Mouse (Mus musculus) NIH3T3 (cell line): ENCODE data around the gene Cbx4.
"Not testable (repeated sequence)": the region's sequence is repeated elsewhere in the genome, so short reads cannot be mapped to it uniquely, and the experiment has no call there.

Source experiments
- DNase-seq: peaks from one replicate; pipeline ENCODE4 v3.0.0-alpha.2; 2012; ENCODE audit warnings: low read depth

Cbx4 gene

GRCm38 (mm10) chr11:119109415-119110071 is 23.5 kb upstream of the Cbx4 start:
- no peak for DNase-seq

GRCm38 (mm10) chr11:119108573-119109263 is 22.7 kb upstream of the Cbx4 start:
- DNase-seq: no peak

GRCm38 (mm10) chr11:119106289-119106688 is 20.3 kb upstream of the Cbx4 start:
- no peak for DNase-seq

- DNase-seq: no peak
These were observed 19.7 kb upstream of the Cbx4 start for GRCm38 (mm10) chr11:119105748-119106147.

GRCm38 (mm10) chr11:119105071-119105609 is 19.1 kb upstream of the Cbx4 start:
- DNase-seq: no peak

GRCm38 (mm10) chr11:119103991-119104390 is 18.0 kb upstream of the Cbx4 start:
- no peak for DNase-seq

GRCm38 (mm10) chr11:119100355-119100754 is 14.3 kb upstream of the Cbx4 start:
- not testable (repeated sequence) for DNase-seq

- DNase-seq: no peak
These were observed 12.2 kb upstream of the Cbx4 start for GRCm38 (mm10) chr11:119098202-119098601.

- DNase-seq: no peak
These were observed 9.4 kb upstream of the Cbx4 start for GRCm38 (mm10) chr11:119095441-119095840.

GRCm38 (mm10) chr11:119093322-119093721 is 7.3 kb upstream of the Cbx4 start:
- no peak for DNase-seq

- no peak for DNase-seq
These were observed 6.3 kb upstream of the Cbx4 start for GRCm38 (mm10) chr11:119092286-119092685.

GRCm38 (mm10) chr11:119091598-119091991 is 5.6 kb upstream of the Cbx4 start:
- peak; percentile 79 for DNase-seq

- DNase-seq: peak; percentile 91
These were observed 5.1 kb upstream of the Cbx4 start for GRCm38 (mm10) chr11:119090961-119091597.

GRCm38 (mm10) chr11:119090076-119090960 is 4.3 kb upstream of the Cbx4 start:
- DNase-seq: no peak

GRCm38 (mm10) chr11:119089235-119090075 is 3.4 kb upstream of the Cbx4 start:
- DNase-seq: no peak

GRCm38 (mm10) chr11:119088391-119089234 is 2.6 kb upstream of the Cbx4 start:
- DNase-seq: peak; percentile 32

GRCm38 (mm10) chr11:119087301-119088082 is 1.5 kb upstream of the Cbx4 start:
- peak; percentile 52 for DNase-seq

- peak; percentile 75 for DNase-seq
These were observed 550 bp downstream of the Cbx4 start for GRCm38 (mm10) chr11:119085279-119086062.
